Mouse (Mus musculus) heart, adult 2 months (tissue): ENCODE measurements around the gene Gyg.

Experiments
- CTCF ChIP-seq: fragments of 200-600 bp; IDR thresholded peaks from 2 replicates; pipeline ENCODE4 v1.8.1; 2022; ENCODE audit warnings: antibody characterized with exemption, mild to moderate bottlenecking, moderate library complexity
- POLR2A ChIP-seq: fragments of 200-500 bp; IDR thresholded peaks from 2 replicates; pipeline ENCODE4 v1.6.1; 2011; ENCODE audit warnings: mild to moderate bottlenecking, low read depth, low read length, control low read depth; ENCODE audit not compliant: insufficient read depth

- TF ChIP-seq CTCF (peak; percentile 41), POLR2A (peak; percentile 48; the same call in 1 of the 2 replicates)
Measured at GRCm38 (mm10) chr3:20154531-20155367, at the start of gene Gyg.
